Mouse (Mus musculus): ENCODE measurements around the gene Itga6.

DNA sequence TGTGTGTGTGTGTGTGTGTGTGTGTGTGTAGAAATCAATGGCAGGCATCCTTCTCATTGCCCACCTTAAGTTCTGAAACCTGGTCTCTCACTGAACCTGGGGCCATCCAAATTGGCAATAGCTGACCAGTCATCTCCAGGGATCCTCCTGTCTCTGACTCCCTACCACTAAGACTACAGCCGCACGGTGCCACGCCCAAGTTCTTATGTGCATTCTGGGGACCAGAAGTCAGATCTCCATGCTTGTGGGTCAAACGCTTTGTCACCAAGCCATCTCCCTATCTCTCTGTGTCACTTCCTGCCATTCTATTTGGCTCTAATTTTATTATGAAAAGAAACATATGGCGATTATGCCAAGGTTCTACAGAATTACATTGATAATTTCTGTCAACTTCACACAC lies 28.3 kb downstream of the Itga6 start:
- no peak for TF ChIP-seq CTCF (IDR thresholded peaks at IDR 0.05; ENCODE audit: borderline replicate concordance, insufficient read depth, low read length)
- TF ChIP-seq POLR2A (IDR thresholded peaks at IDR 0.05; ENCODE audit: low read depth, low read length), result no peak
